In the genomic region with DNA sequence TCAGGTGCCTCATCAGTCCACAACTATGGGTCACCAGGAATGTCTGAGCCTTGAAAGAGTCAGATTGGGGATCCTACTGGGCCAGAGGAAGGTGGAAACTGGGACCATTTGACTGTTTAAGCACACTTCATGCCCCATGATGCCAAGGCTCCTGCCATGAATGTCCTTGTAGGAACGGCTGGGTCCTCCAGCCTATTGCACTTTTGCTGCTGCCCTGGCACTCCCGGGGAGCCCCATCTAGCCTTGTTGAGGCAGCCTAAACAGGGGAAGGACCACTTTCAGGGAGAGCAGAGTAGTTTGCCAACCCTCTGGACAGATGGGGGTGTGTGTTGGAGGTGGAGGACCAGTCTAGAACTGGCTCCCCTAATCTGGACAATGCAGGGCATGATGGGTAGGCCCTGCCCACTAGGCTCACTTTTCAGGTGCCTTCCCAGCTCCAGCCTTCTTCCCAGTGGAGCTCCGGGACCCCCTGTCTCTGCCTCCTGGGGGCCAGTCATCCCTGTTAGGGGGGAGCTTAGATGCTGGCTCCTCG, we compare ENCODE assay signal across 8 mouse cellular contexts. TPM values are rescaled to one million over a fixed set of nuclear protein-coding genes. Genes with fewer than 3 reads are reported as not detected.
DNase-seq lines count a peak whose midpoint lies in the region; TF ChIP-seq lines count a peak whose summit lies in the region.

A gene (minus strand): TSS at position 482 of the 532 bp plus-strand sequence.

- no peak within 1 kb of the TSS for H3K9ac ChIP-seq in heart, adult 2 months (ENCODE audit: low read depth, low read length)

- H3K4me3 ChIP-seq in spleen, adult 2 months (ENCODE audit: extremely low read depth, insufficient read depth, insufficient read length): no peak within 1 kb of the TSS
- no peak within 1 kb of the TSS for H3K4me3 ChIP-seq in embryonic facial prominence, embryonic 10.5 days
- no peak within 1 kb of the TSS for H3K4me3 ChIP-seq in heart, adult 2 months
- no peak within 1 kb of the TSS for H3K4me3 ChIP-seq in midbrain, embryonic 10.5 days

- no peaks in the 10 kb centered on the region for H3K9me3 ChIP-seq in embryonic facial prominence, embryonic 10.5 days
- no peaks in the 10 kb centered on the region for H3K9me3 ChIP-seq in midbrain, embryonic 10.5 days (replicated peaks)

- no peaks in the 10 kb centered on the region for H3K79me2 ChIP-seq in heart, adult 2 months (replicated peaks; ENCODE audit: control insufficient read depth, insufficient read depth, low read length)

- TF ChIP-seq POLR2A in spleen, adult 2 months (IDR thresholded peaks at IDR 0.05; ENCODE audit: low read depth, low read length): no peak
- TF ChIP-seq POLR2A in heart, adult 2 months (IDR thresholded peaks at IDR 0.05; ENCODE audit: insufficient read depth, low read depth, low read length): no peak

- 89% methylated on average over 4 of the region's 4 CpGs for WGBS in spleen, adult 2 months
- WGBS in embryonic facial prominence, embryonic 10.5 days: 93% methylated on average over 4 of the region's 4 CpGs
- 86% methylated on average over 4 of the region's 4 CpGs for WGBS in heart, adult 2 months
- WGBS in large intestine, adult 2 months: 89% methylated on average over 4 of the region's 4 CpGs
- WGBS in midbrain, embryonic 10.5 days: 97% methylated on average over 4 of the region's 4 CpGs

- H3K36me3 ChIP-seq in spleen, adult 2 months (ENCODE audit: control insufficient read depth, insufficient read depth, low read length): peaks cover 15% of the 10 kb centered on the region
- H3K36me3 ChIP-seq in embryonic facial prominence, embryonic 10.5 days (replicated peaks): peaks cover 67% of the 10 kb centered on the region
- H3K36me3 ChIP-seq in heart, adult 2 months (ENCODE audit: control insufficient read depth, insufficient read depth, low read length): no peaks in the 10 kb centered on the region
- peaks cover 65% of the 10 kb centered on the region for H3K36me3 ChIP-seq in midbrain, embryonic 10.5 days

- no peak for TF ChIP-seq EP300 in heart, adult 2 months (IDR thresholded peaks at IDR 0.05; ENCODE audit: insufficient read depth, low read depth, low read length)

- DNase-seq in spleen, adult 2 months (ENCODE audit: low read depth in 1 of 2, low spot score in 2 of 2): no peak
- no peak for DNase-seq in spleen, adult 12 weeks (ENCODE audit: low spot score)
- peak; percentile 6 for DNase-seq in embryonic facial prominence, embryonic 10.5 days (ENCODE audit: low spot score)
- no peak for DNase-seq in heart, adult 2 months
- DNase-seq in large intestine, adult 2 months (ENCODE audit: low read depth, low spot score): no peak
- DNase-seq in midbrain, embryonic 10.5 days (ENCODE audit: low spot score): no peak
- DNase-seq in ovary, postnatal 14 days (ENCODE audit: low spot score): no peak
- DNase-seq in retina, postnatal 1 day: no peak

- TF ChIP-seq CTCF in spleen, adult 2 months (IDR thresholded peaks at IDR 0.05; ENCODE audit: extremely low read depth, insufficient read depth, insufficient read length, insufficient replicate concordance): no peak
- TF ChIP-seq CTCF in heart, adult 2 months (IDR thresholded peaks at IDR 0.05): no peak

- H3K27ac ChIP-seq in spleen, adult 2 months (ENCODE audit: insufficient read depth, low read length): no peak within 1 kb of the TSS
- no peak within 1 kb of the TSS for H3K27ac ChIP-seq in embryonic facial prominence, embryonic 10.5 days (replicated peaks)
- no peak within 1 kb of the TSS for H3K27ac ChIP-seq in heart, adult 2 months
- no peak within 1 kb of the TSS for H3K27ac ChIP-seq in midbrain, embryonic 10.5 days (replicated peaks)

- no peaks in the 10 kb centered on the region; the same call in 1 of the 2 replicates for H3K4me1 ChIP-seq in spleen, adult 2 months (ENCODE audit: control insufficient read depth, insufficient read depth, insufficient read length)
- H3K4me1 ChIP-seq in embryonic facial prominence, embryonic 10.5 days: peaks cover 18% of the 10 kb centered on the region
- H3K4me1 ChIP-seq in heart, adult 2 months (ENCODE audit: control insufficient read depth, insufficient read depth, low read length): 0 out of 2 replicates have a peak, but pooled peaks cover 1% of the 10 kb centered on the region
- peaks cover 23% of the 10 kb centered on the region for H3K4me1 ChIP-seq in midbrain, embryonic 10.5 days

- H3K27me3 ChIP-seq in spleen, adult 2 months (ENCODE audit: control insufficient read depth, insufficient read depth, low read length): no peaks in the 10 kb centered on the region
- no peaks in the 10 kb centered on the region for H3K27me3 ChIP-seq in embryonic facial prominence, embryonic 10.5 days (replicated peaks; ENCODE audit: low read depth, poor library complexity, severe bottlenecking)
- H3K27me3 ChIP-seq in heart, adult 2 months (ENCODE audit: control insufficient read depth, insufficient read depth, low read length): no peaks in the 10 kb centered on the region
- no peaks in the 10 kb centered on the region for H3K27me3 ChIP-seq in midbrain, embryonic 10.5 days (ENCODE audit: low read depth, poor library complexity, severe bottlenecking)

- intact Hi-C loops in heart, adult 2 months (cut with DNase I): loop anchor here (10.0 kb wide), 1 partner anchor 400 kb away; a partner anchor contains a TSS

RNA-seq across cellular contexts. Expression of the gene that starts here (rescaled TPM):
- polyA plus RNA-seq in spleen, adult 2 months (2012; rRNA removed): 170 and 197 TPM in 2 replicates
- 41.1 and 41.3 TPM in 2 replicates for polyA plus RNA-seq in embryonic facial prominence, embryonic 10.5 days (2016; fragmentation: Nextera tagmentation; extraction: Ambion mirVana)
- total RNA-seq in heart, adult 2 months (2021): 10 to 100 TPM; 31.3 to 32.5 TPM
- polyA plus RNA-seq in heart, adult 2 months (2012; rRNA removed): 115 and 156 TPM in 2 replicates
- polyA plus RNA-seq in large intestine, adult 2 months (2012; rRNA removed): 132 and 189 TPM in 2 replicates
- polyA plus RNA-seq in midbrain, embryonic 10.5 days (2016; fragmentation: Nextera tagmentation; extraction: Ambion mirVana): 49.8 and 59.3 TPM in 2 replicates
